Mouse (Mus musculus) adrenal gland, postnatal 14 days (tissue): ENCODE measurements around the gene Tle2. TPM values are rescaled to one million over a fixed set of nuclear protein-coding genes. Genes with fewer than 3 reads are reported as not detected.

Experiments used
- DNase-seq: peaks from one replicate; pipeline ENCODE4 v3.0.0; 2021; ENCODE audit warnings: mixed read lengths
- total RNA-seq: library from RNA; stranded (reverse); gene quantifications from 2 replicates; pipeline ENCODE4 v1.2.3, GENCODE M21; 2021

Tle2 gene
- total RNA-seq, 1 experiment from 2014 or later, result 18.1 TPM

DNA sequence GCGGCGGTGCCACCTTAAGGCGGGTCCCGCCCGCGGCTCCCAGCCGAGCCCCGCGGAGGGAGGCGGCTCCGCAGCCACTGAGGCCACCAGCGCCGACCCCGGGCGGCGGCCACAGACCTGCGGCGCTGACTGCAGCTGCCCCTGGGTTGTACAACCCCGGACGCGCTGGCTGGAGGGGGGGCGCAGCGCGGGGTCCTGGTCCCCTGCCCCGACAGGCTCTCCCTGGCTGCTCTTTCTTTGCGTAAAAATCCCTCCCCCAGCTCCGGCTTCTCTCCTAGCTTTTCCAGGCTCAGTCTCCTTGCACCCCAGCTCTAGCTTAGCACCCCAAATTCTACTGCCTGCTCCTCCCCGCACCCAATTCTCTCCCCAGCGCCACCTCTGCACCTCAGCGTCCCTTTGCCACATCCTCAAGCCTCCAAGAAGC lies 859 bp downstream of the Tle2 start:
- peak; percentile 52 for DNase-seq

DNA sequence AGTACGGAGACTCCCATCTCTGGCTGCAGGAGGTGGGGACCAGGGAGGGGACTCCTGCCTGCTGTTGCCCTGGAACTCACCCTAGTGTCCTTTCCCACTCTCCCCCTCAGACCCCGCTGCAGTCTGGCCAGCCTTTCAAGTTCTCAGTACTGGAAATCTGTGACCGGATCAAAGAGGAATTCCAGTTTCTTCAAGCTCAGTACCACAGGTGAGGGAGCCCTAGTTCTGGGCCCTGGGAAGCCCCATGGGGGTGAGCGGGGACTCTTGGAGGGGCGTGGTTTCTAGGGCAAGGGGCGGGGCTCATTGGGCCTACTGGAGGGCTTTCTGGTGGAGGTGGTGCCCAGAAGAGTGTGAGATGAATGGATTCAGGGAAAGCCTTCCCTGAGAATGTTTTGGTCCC lies 1.3 kb downstream of the Tle2 start:
- no peak for DNase-seq

DNA sequence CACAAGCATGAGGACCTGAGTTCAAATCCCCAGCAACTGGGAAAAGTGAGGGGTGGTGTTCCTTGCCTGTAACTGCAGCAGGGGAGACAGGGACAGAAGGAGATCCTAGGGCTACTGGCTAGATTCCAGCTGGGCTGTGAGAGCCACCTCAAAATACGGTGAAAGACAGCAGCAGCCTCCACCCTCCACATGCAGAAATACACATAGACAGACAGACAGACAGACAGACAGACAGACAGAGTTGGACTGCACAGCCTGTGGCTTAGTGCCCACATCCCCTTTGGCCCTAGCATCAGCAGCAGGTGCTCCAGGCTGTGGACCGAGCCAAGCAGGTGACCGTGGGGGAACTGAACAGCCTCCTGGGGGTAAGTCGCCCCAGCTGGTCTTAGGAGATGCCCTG lies 5.6 kb downstream of the Tle2 start:
- no peak for DNase-seq

DNA sequence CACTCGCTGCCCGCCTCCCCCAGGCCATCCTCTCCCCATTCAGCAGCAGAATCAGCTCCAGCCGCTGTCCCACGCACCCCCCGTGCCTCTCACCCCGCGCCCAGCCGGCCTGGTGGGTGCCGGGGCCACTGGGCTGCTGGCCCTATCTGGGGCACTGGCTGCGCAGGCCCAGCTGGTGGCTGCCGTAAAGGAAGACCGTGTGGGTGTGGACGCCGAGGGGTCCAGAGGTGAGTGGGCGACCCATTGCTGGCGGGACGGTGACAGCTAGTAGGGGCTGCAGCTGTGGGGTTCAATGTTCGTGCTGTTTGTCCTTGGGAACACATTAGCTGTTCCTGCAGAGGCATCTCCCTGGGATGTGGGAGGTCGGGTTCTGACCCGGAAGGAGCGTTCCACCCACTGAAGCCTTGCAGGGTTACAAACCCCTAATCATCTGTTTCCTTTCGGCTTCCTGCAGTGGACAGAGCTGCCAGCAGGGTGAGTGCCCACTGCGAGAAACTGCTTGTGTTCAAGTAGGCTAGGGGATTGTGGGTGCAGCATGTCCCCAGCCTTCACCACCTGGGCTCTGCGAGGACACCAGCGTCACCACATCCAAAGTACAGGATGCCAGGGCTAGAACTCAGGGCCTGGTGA lies 6.2 kb downstream of the Tle2 start:
- no peak for DNase-seq

DNA sequence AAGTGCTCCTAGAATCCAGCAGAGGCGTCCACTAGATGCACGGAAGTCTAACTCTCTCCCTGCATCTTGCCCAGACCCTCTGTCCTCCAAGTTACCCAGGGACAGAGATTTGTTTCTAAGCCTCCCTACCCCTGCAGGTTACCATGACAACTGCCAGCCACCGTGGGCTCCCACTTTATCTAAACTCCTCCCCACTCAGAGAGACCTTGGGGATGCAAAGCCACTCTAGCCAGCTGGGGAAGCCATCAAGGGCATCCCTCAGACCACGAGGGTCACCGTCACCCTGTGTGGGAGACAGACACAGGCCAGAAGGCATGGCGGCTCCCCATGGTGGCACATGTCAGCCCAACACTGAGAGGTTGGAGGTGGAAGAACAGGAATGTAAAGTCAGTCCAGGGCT lies 9.0 kb downstream of the Tle2 start:
- peak; percentile 65 for DNase-seq

DNA sequence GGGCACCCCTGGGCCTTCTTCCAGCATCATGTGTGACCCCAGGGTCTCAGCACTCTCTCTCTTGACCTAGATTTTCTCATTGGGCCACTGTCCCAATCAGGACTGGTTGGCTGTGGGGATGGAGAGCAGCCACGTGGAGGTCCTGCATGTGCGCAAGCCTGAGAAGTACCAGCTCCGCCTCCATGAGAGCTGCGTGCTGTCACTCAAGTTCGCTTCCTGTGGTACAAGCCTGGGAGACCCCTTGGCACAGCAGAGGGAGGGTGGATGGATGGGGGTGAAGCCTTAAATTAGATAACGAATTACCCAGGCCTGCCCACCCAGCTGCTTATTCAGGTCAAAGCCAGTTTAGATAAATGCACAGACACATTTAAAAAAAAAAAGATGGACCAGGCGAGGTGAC lies 14.4 kb downstream of the Tle2 start:
- DNase-seq, result no peak

DNA sequence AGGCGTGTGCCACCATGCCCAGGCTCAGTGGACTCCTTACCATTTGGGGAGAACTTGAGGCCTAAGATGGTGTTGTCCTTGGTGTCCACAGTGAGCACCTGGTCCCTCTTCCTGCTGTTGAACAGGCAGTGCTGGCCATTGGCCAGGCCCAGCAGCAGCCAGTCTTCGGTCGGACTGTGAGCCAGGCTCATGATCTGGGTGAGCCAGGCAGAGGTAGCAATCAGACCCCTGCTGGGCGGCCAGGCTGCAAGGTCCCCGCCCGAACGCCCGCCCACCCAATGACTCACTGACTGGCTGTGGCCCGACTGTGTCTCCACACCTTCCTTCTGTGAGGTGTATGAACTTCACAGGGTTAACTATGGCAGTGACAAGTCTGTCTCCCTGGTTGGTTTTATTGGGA lies 17.5 kb downstream of the Tle2 start:
- no peak for DNase-seq

DNA sequence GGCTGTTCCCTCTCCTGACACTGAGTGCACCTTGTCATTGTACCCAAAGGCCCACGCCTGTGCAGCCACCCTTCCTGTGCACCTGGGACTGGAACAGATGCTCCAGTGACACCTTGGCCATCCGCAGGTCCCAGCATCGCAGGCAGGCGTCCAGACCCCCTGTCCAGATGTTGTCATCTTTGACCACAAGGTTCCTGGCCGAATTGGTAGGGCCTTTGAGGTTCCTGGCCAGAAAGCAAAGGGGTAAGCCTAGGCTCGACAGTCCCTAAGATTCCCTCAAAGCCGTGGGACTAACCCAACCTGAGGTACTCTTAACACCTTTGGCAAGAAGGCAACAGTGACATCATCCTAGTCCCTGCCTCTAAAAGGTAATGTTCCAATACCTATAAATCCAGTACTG lies 18.3 kb downstream of the Tle2 start:
- no peak for DNase-seq

DNA sequence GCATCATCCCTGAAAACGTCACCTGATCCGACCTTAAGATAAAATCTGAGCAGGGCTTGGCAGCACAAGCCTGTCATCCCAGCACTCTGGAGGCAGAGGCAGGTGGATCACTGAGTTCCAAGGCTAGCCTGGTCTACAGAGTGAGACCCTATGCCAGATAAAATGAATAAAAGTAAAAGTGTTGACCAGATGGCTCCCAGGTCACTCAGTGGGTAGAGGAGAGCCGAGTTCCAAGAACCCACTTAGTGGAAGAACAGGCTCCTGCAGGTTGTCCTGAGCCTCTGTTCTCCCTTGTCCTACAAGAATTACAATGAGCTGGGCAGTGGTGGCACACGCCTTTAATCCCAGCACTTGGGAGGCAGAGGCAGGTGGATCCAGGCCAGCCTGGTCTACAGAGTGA lies 18.9 kb downstream of the Tle2 start:
- no peak for DNase-seq

DNA sequence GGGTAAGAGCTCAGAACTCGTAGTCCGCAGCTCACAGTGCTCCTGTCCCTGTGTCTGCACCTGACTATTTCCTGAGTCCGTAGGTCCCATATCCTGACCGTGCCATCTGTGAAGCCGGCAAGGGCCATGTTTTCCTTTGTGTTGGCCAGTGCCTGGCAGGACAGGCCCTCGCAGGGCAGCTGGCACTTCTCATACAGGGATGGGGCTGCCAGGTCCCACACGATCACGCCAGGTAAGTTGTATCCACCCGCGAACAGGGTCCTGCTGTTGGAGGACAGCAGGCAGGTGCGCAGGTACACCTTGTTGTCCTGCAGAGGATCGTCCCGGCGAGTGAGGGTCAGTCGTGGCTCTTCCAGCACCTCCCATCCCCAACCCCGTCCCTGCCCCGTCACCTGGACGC lies 19.6 kb downstream of the Tle2 start:
- no peak for DNase-seq

DNA sequence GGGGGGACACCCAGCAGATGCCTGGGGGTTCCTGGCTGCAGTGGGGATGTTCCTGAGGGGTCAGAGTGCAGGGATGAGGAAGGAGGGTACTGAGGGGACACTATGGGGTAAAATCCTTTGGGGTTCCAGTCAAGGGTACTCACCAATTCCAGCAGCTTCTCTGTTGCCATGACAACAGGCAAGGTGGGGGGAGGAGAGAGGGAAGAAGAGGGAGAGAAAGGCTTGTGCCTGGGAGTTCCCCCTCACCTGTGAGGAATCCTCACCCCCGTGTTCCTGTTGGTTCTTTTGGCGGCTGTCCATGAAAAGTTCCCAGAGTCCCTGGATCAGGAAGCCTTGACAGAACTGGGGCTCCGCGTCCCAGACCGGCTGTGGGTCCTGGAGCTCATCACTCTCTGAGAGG lies 21.2 kb downstream of the Tle2 start:
- DNase-seq, result no peak

DNA sequence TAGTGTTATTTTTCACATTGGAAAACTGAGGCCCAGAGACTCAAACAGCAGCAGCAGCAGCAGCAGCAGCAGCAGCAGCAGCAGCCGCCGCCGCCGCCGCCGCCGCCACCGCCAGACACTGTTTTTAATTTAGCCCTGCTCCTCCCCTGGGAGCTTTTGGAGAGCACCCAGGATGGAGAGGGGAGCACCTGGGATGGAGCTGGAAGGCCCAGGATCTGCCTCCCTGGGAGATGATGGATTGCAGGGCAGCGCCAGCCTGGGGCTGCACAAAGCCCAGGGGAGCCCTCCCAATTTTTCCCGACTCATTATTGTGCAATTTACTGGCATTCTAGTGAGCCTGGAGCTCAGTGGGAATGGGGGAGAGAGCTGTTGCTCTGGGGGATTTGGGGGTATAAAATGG lies 22.2 kb downstream of the Tle2 start:
- peak; percentile 70 for DNase-seq

DNA sequence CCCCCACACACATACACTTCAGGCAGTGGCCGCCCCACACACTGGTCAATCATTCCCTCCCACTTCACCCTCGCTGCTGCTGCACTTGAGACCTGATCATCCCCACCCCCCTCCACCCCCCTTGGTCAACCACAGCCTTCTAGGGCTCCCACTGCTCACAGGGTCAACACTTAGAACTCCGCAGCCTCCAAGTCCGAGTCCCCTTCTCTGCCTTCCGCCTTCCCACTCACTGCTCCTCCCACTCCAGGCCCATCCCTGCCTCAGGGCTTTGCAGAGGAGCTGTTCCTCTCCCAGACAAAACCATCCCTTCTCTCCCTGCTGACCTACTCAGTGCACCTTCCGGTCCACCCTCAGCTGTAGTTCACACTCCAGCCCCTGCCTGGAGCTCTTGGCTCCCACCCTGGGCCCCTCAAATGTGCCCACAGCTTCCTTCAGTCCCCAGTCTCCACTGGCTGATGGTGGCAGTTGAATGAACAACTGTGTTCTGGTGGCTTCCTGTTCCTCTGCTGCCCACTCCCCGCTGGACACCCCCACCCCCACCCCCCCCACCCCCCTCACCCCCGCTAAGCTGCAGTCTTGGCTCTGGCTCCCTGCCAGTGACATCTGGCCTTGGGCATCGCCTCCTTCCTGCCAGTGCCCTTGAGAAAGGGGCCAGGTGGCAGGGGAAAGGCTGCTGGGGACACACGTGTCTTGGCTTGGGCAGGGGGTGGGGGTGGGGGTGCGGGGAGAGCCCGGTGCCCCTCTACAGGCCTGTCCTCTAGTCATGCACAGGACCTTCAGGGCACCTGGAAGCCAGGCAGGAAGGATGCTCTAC lies 23.0 kb downstream of the Tle2 start:
- DNase-seq, result peak; percentile 83

DNA sequence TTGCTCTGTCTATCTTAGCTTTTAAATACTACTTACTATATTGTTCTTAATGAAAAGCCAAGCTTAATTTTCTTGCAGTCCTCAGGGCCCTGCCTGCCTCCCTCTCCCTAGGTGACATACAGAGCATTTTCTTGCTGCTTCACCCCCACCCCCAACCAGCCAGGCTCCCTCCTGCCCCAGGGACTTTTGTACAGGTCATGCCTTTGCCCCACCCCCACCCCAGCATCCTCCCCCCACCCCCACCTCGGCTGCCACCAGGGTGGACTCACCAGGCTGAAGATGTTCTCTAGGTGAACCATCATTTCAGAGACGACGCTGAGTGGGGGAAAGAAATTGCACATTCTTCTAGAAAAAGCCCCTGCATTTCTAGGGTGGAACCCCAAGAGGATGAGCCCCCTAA lies 24.0 kb downstream of the Tle2 start:
- no peak for DNase-seq

DNA sequence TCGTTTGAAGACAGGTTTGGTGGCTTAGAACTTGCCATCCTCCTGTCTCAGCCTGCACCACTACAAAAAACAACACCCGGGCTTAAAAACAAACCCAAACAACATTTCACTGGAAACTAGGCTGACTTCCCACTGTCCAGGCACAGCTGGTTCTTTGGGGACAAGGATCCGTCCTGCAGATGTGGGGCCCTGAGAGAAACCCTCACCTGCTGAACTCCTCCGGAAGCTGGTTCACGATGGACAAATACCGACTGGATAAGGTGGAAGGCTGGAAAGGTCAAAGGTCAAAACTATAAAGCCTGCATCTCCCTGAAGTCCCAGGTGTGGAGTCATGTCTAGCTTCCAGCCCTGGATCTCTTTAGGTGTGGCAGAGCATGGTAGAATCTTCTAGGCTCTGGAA lies 24.5 kb downstream of the Tle2 start:
- no peak for DNase-seq

DNA sequence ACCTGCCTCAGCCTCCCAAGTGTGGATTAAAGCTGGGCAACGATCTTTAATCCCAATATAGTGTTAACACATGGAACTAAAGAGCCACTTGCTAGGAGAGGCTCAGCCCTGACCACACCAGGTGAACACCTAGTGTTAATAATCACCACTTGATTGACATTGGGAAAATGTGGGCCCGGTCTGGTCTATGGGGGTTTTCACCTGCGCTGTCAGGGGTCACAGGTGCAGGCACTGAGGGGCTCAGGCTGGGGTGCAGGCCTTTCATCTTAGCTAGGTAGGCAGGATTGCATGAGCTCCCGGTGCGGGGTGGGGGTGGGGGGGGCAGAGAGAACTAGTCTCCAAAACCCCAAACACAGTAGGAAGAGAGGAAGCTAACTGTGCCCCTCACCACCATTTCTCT lies 25.3 kb downstream of the Tle2 start:
- no peak for DNase-seq

DNA sequence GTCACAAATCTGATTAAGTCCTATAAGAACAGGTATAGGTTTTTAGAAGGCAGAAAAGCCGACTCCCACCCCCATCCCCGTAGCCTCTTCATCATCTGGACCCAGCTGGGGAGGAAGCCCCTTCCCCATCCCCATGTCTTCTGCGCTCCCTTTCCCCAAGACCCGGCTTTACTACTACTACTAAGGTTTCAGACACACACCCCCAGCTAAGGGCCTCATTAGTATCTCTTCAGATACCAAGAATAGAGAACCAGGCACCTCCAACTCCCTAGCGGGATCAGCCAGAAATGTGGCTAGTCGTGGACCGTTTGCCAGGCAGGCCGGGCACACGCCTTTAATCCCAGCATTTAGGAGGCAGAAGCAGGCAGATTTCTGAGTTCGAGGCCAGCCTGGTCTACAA lies 25.7 kb downstream of the Tle2 start:
- DNase-seq, result no peak

DNA sequence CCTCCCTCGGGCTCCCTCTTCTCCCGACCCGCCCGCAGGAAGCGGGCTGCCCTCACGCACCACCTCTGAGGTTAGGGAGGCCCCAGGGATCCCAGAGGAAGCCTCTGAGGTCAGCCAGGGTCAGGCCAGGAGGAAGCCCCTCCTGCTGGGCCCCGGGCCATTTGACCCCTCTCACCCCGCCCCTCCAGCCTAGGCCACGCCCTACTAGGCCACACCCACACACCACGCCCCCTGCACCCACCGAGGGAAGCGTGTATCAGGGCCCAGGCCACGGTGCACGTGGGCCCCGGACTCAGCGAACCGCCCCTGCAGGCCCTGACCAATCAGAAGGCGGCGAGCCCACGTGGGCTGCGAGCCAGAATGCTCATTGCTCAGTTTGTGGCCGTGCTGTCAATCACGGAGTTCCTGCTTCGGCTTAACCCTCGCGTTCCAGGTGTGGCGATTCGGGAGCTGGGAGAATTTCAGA lies 26.4 kb downstream of the Tle2 start, which contains the start of gene Tle6:
TSS of gene Tle6 (minus strand) at position 336 of the 466 bp plus-strand sequence.
- DNase-seq, result peak; percentile 98

DNA sequence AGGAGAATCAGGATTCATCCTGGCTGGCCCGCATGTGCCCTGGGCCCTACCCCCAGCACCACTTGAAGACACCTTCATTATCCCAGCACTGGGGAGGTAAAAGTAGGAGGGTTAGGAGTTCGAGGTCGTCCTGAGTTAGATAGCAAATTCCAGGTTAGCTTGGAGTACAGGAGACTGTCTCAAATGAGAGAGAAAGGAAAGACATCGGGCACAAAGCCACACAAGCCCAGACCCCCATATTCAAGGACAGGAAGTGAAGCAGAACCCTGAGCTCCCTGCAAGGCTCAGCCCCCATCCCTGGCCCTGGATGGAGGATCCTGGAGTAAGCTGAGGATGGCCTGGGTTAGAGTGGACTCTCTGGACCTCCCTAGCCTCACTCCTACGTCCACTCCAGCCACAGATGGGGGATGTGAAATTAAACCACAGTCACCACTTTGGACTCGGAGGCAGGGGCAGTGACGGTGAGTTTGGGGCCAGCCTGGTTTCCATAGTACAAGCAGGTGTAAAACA lies 27.1 kb downstream of the Tle2 start:
- no peak for DNase-seq

DNA sequence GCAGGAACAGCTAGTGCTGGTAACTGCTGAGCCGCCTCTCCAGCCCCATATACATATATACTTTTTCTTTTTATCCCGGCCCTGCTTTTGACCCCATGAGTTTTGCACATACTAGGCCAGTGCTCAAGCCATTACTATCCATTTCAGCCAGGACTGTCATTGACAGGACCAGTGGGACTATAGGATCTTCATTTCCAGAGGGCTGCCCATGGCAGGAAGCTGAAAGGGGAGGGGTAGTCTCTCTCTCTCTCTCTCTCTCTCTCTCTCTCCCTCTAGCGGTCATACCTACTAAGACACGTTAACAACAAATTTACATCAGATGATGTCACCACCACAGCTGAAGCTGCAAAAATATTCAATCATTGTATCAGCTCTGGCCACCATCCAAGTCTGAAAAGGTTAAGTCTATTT lies 28.4 kb downstream of the Tle2 start:
- DNase-seq, result peak; percentile 43

DNA sequence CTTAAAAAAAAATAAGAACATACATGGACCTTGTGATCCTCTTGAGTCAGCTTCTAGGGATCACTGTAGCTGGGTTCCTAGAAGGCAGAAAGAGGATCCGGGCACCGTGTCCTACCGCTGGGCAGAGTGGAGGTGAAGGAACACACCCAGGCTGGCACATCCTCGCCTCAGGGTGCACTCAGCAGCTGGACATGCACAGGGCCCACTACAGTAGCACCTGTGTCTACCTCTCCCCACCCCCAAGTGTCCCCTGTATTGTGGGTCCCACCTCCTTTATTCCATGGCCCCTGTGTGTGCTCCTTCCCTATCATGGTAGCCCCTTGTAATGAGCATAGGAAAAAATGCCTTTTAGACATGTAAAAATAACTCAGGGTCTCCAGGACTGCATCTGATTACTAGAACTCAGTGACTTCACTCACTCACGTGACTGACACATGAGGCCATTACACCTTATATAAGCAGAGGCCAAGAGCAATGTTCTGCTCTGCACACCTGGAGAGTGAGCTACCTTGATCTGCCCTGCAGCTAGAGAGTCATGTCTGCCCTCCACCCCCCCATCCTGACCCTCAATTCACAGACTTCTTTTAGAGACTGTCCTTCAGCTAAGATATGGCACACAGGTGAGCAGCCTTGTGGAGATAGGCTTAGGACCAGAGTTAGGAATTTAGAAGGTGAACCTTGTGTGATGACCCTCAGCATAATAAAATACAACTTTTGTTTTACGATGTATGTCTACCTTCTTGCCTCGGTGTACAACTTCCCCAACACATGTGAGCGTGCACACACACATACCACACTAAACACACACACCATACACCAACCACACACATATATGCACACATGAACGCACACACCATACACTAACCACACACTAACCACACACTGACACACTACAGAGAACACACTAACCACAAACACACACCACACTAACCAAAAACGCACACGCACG lies 29.9 kb downstream of the Tle2 start:
- no peak for DNase-seq

DNA sequence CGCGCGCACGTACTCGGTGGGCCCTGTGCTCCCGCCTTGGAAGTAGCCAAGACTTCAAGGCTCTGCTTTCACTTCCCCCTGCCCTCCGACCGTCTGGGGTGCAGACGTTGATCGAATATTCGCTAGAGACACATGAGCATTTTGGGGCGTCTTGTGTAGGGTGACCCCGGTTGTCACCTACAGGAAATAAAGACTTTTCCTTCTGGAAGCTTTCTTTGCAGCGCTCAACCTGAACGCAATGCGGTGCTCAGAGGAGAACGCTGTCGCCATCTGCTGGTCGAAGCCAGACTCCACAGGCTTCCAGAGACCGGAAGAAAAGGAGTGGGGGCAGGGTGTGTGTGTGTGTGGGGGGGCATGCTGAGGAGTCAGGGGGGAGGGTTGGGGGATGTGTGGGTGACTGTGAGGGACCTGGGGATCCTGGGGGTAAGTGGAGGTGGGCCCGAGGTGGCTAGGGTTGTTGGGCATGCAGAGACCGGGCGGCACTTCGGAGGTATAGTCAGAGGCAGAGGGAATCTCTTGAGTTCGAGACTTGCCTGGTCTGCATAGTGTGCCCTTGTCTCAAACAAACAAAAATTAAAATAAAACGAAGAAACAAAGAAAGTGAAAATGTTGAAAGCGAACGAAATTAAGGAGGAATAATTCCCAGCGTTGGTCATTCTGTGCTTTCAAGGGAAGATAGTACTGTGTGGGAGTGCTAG lies 30.8 kb downstream of the Tle2 start:
- DNase-seq, result peak; percentile 91
